Mouse (Mus musculus): ENCODE measurements around the gene Hkdc1. TPM values are rescaled to one million over a fixed set of nuclear protein-coding genes. Genes with fewer than 3 reads are reported as not detected.

The Hkdc1 gene
- polyA plus RNA-seq, 1 experiment from 2014 or later, result 0.15 TPM

GRCm38 (mm10) chr10:62410943-62411342, 11.3 kb downstream of the Hkdc1 start:
- no peaks in the 10 kb centered on the region for H3K36me3 ChIP-seq (ENCODE audit: control insufficient read depth, insufficient read depth, low read length)
- no peak overlapping the region for H3K9ac ChIP-seq (ENCODE audit: low read length)
- H3K4me3 ChIP-seq (ENCODE audit: low read depth, low read length), result no peak overlapping the region
- no peaks in the 10 kb centered on the region for H3K4me1 ChIP-seq (ENCODE audit: control insufficient read depth, insufficient read depth, low read length)
- no peak overlapping the region for H3K27ac ChIP-seq (ENCODE audit: low read depth, low read length)
- no peaks in the 10 kb centered on the region for H3K9me3 ChIP-seq (replicated peaks; ENCODE audit: control insufficient read depth, low read length)
- peak; percentile 66; the same call in 1 of the 2 replicates for ATAC-seq
- WGBS, result 9% methylated on average over 5 of the region's 5 CpGs
- DNase-seq (ENCODE audit: low spot score), result peak; percentile 69
- no peaks in the 10 kb centered on the region for H3K27me3 ChIP-seq (replicated peaks; ENCODE audit: control insufficient read depth, insufficient read depth, low read length)
- no peak overlapping the region for H3K4me2 ChIP-seq (ENCODE audit: low read length)

- no peak overlapping the region for H3K4me3 ChIP-seq (ENCODE audit: low read depth, low read length)
- ATAC-seq (no peak), DNase-seq (ENCODE audit: low spot score) (peak; percentile 28)
- no peaks in the 10 kb centered on the region for H3K4me1 ChIP-seq (ENCODE audit: control insufficient read depth, insufficient read depth, low read length)
- no peak overlapping the region for H3K27ac ChIP-seq (ENCODE audit: low read depth, low read length)
- H3K9me3 ChIP-seq (replicated peaks; ENCODE audit: control insufficient read depth, low read length), result no peaks in the 10 kb centered on the region
- H3K4me2 ChIP-seq (ENCODE audit: low read length), result 0 out of 2 replicates have a peak overlapping the region, but pooled peaks have one; percentile 0
- H3K9ac ChIP-seq (ENCODE audit: low read length), result no peak overlapping the region
- H3K36me3 ChIP-seq (ENCODE audit: control insufficient read depth, insufficient read depth, low read length), result no peaks in the 10 kb centered on the region
- no peaks in the 10 kb centered on the region for H3K27me3 ChIP-seq (replicated peaks; ENCODE audit: control insufficient read depth, insufficient read depth, low read length)
- WGBS, result 48% methylated on average over 14 of the region's 14 CpGs
Observed at GRCm38 (mm10) chr10:62404901-62405300, 17.4 kb downstream of the Hkdc1 start.

GRCm38 (mm10) chr10:62401641-62402111, 20.6 kb downstream of the Hkdc1 start:
- 84% methylated on average over 19 of the region's 19 CpGs for WGBS
- Histone ChIP-seq H3K36me3 (ENCODE audit: control insufficient read depth, insufficient read depth, low read length) (no peaks in the 10 kb centered on the region), H3K4me3 (ENCODE audit: low read depth, low read length) (no peak overlapping the region), H3K4me2 (ENCODE audit: low read length) (no peak overlapping the region), H3K9ac (ENCODE audit: low read length) (no peak overlapping the region), H3K4me1 (ENCODE audit: control insufficient read depth, insufficient read depth, low read length) (no peaks in the 10 kb centered on the region), H3K27me3 (replicated peaks; ENCODE audit: control insufficient read depth, insufficient read depth, low read length) (no peaks in the 10 kb centered on the region), H3K27ac (ENCODE audit: low read depth, low read length) (no peak overlapping the region), H3K9me3 (replicated peaks; ENCODE audit: control insufficient read depth, low read length) (no peaks in the 10 kb centered on the region)
- ATAC-seq (no peak), DNase-seq (ENCODE audit: low spot score) (no peak)

- WGBS, result 83% methylated on average over 3 of the region's 3 CpGs
- no peak overlapping the region for H3K27ac ChIP-seq (ENCODE audit: low read depth, low read length)
- H3K9me3 ChIP-seq (replicated peaks; ENCODE audit: control insufficient read depth, low read length), result no peaks in the 10 kb centered on the region
- H3K4me1 ChIP-seq (ENCODE audit: control insufficient read depth, insufficient read depth, low read length), result no peaks in the 10 kb centered on the region
- no peaks in the 10 kb centered on the region for H3K27me3 ChIP-seq (replicated peaks; ENCODE audit: control insufficient read depth, insufficient read depth, low read length)
- H3K4me2 ChIP-seq (ENCODE audit: low read length), result no peak overlapping the region
- H3K36me3 ChIP-seq (ENCODE audit: control insufficient read depth, insufficient read depth, low read length), result no peaks in the 10 kb centered on the region
- H3K9ac ChIP-seq (ENCODE audit: low read length), result no peak overlapping the region
- no peak for ATAC-seq
- H3K4me3 ChIP-seq (ENCODE audit: low read depth, low read length), result no peak overlapping the region
- DNase-seq (ENCODE audit: low spot score), result no peak
Observed at GRCm38 (mm10) chr10:62383011-62383410, 39.3 kb downstream of the Hkdc1 start.

GRCm38 (mm10) chr10:62380936-62381335, 41.4 kb downstream of the Hkdc1 start:
- H3K4me2 ChIP-seq (ENCODE audit: low read length), result no peak overlapping the region
- H3K9me3 ChIP-seq (replicated peaks; ENCODE audit: control insufficient read depth, low read length), result no peaks in the 10 kb centered on the region
- H3K4me3 ChIP-seq (ENCODE audit: low read depth, low read length), result no peak overlapping the region
- no peak overlapping the region for H3K9ac ChIP-seq (ENCODE audit: low read length)
- no peaks in the 10 kb centered on the region for H3K27me3 ChIP-seq (replicated peaks; ENCODE audit: control insufficient read depth, insufficient read depth, low read length)
- DNase-seq (ENCODE audit: low spot score), result no peak
- H3K4me1 ChIP-seq (ENCODE audit: control insufficient read depth, insufficient read depth, low read length), result no peaks in the 10 kb centered on the region
- H3K36me3 ChIP-seq (ENCODE audit: control insufficient read depth, insufficient read depth, low read length), result no peaks in the 10 kb centered on the region
- no peak for ATAC-seq
- H3K27ac ChIP-seq (ENCODE audit: low read depth, low read length), result no peak overlapping the region

- Histone ChIP-seq H3K9ac (ENCODE audit: low read length) (no peak within 1 kb of the TSS), H3K9me3 (replicated peaks; ENCODE audit: control insufficient read depth, low read length) (no peaks in the 10 kb centered on the region), H3K4me2 (ENCODE audit: low read length) (no peak within 1 kb of the TSS), H3K4me3 (ENCODE audit: low read depth, low read length) (no peak within 1 kb of the TSS), H3K4me1 (ENCODE audit: control insufficient read depth, insufficient read depth, low read length) (no peaks in the 10 kb centered on the region), H3K27ac (ENCODE audit: low read depth, low read length) (no peak within 1 kb of the TSS), H3K27me3 (replicated peaks; ENCODE audit: control insufficient read depth, insufficient read depth, low read length) (no peaks in the 10 kb centered on the region), H3K36me3 (ENCODE audit: control insufficient read depth, insufficient read depth, low read length) (no peaks in the 10 kb centered on the region)
- WGBS, result 81% methylated on average over 1 of the region's 1 CpGs
- no peak for DNase-seq (ENCODE audit: low spot score)
- no peak for ATAC-seq
Observed at GRCm38 (mm10) chr10:62379808-62380207, 42.5 kb downstream of the Hkdc1 start, which contains the start of gene Hk1. Gene Hk1 (minus strand): TSS chr10:62379908.

GRCm38 (mm10) chr10:62358827-62359226, 63.5 kb downstream of the Hkdc1 start:
- H3K27ac ChIP-seq (ENCODE audit: low read depth, low read length), result no peak overlapping the region
- no peak overlapping the region for H3K9ac ChIP-seq (ENCODE audit: low read length)
- ATAC-seq (no peak), DNase-seq (ENCODE audit: low spot score) (no peak)
- H3K27me3 ChIP-seq (replicated peaks; ENCODE audit: control insufficient read depth, insufficient read depth, low read length), result no peaks in the 10 kb centered on the region
- H3K4me1 ChIP-seq (ENCODE audit: control insufficient read depth, insufficient read depth, low read length), result no peaks in the 10 kb centered on the region
- WGBS, result 86% methylated on average over 7 of the region's 7 CpGs
- H3K36me3 ChIP-seq (ENCODE audit: control insufficient read depth, insufficient read depth, low read length), result no peaks in the 10 kb centered on the region
- no peak overlapping the region for H3K4me2 ChIP-seq (ENCODE audit: low read length)
- H3K4me3 ChIP-seq (ENCODE audit: low read depth, low read length), result no peak overlapping the region
- no peaks in the 10 kb centered on the region for H3K9me3 ChIP-seq (replicated peaks; ENCODE audit: control insufficient read depth, low read length)

GRCm38 (mm10) chr10:62356105-62356730, 66.1 kb downstream of the Hkdc1 start:
- no peak overlapping the region for H3K9ac ChIP-seq (ENCODE audit: low read length)
- H3K36me3 ChIP-seq (ENCODE audit: control insufficient read depth, insufficient read depth, low read length), result no peaks in the 10 kb centered on the region
- 79% methylated on average over 17 of the region's 17 CpGs for WGBS
- H3K27me3 ChIP-seq (replicated peaks; ENCODE audit: control insufficient read depth, insufficient read depth, low read length), result no peaks in the 10 kb centered on the region
- DNase-seq (ENCODE audit: low spot score) (no peak), ATAC-seq (no peak)
- H3K27ac ChIP-seq (ENCODE audit: low read depth, low read length), result no peak overlapping the region
- no peak overlapping the region for H3K4me2 ChIP-seq (ENCODE audit: low read length)
- H3K4me1 ChIP-seq (ENCODE audit: control insufficient read depth, insufficient read depth, low read length), result no peaks in the 10 kb centered on the region
- no peaks in the 10 kb centered on the region for H3K9me3 ChIP-seq (replicated peaks; ENCODE audit: control insufficient read depth, low read length)
- no peak overlapping the region for H3K4me3 ChIP-seq (ENCODE audit: low read depth, low read length)

- no peak for DNase-seq (ENCODE audit: low spot score)
- WGBS, result 78% methylated on average over 5 of the region's 5 CpGs
Observed at GRCm38 (mm10) chr10:62345147-62345546, 77.1 kb downstream of the Hkdc1 start.

More at GRCm38 (mm10) chr10:62345147-62345546, 77.1 kb downstream of the Hkdc1 start:
- Histone ChIP-seq H3K9ac (ENCODE audit: low read length) (no peak overlapping the region), H3K27me3 (replicated peaks; ENCODE audit: control insufficient read depth, insufficient read depth, low read length) (no peaks in the 10 kb centered on the region), H3K4me1 (ENCODE audit: control insufficient read depth, insufficient read depth, low read length) (peaks cover 5% of the 10 kb centered on the region), H3K4me3 (ENCODE audit: low read depth, low read length) (no peak overlapping the region), H3K36me3 (ENCODE audit: control insufficient read depth, insufficient read depth, low read length) (no peaks in the 10 kb centered on the region), H3K27ac (ENCODE audit: low read depth, low read length) (no peak overlapping the region), H3K9me3 (replicated peaks; ENCODE audit: control insufficient read depth, low read length) (no peaks in the 10 kb centered on the region), H3K4me2 (ENCODE audit: low read length) (no peak overlapping the region)
- no peak for ATAC-seq

Measured in forebrain, embryonic 14.5 days (tissue).